Mouse (Mus musculus) heart, postnatal 0 days (tissue): Measurements from ENCODE around the gene Gm19402.

Experiments used
- CTCF ChIP-seq: IDR thresholded peaks from 2 replicates; pipeline ENCODE4 v1.5.1; 2016; ENCODE audit warnings: antibody characterized with exemption, control low read depth, low read depth
- EP300 ChIP-seq: IDR thresholded peaks from 2 replicates; pipeline ENCODE4 v1.6.1; 2016; ENCODE audit warnings: antibody characterized with exemption, low read depth

GRCm38 (mm10) chr10:77715507-77715906 is 24.9 kb upstream of the Gm19402 start, which contains the start of gene Gm10142:
- TF ChIP-seq EP300 (no peak), CTCF (no peak)
